Mouse (Mus musculus) heart, postnatal 0 days (tissue): Measurements from ENCODE around the gene Gnb2.

Experiments
- CTCF ChIP-seq: IDR thresholded peaks from 2 replicates; pipeline ENCODE4 v1.5.1; 2016; ENCODE audit warnings: antibody characterized with exemption, control low read depth, low read depth
- EP300 ChIP-seq: IDR thresholded peaks from 2 replicates; pipeline ENCODE4 v1.6.1; 2016; ENCODE audit warnings: antibody characterized with exemption, low read depth

- TF ChIP-seq CTCF (no peak; the same call in 1 of the 2 replicates), EP300 (no peak)
Observed at GRCm38 (mm10) chr5:137504041-137504440, 29.3 kb downstream of the Gnb2 start.
